Mouse (Mus musculus) lung, embryonic 16.5 days (tissue): Measurements from ENCODE around the gene Bace1. TPM values are rescaled to one million over a fixed set of nuclear protein-coding genes. Genes with fewer than 3 reads are reported as not detected.

ENCODE experiments used
- ATAC-seq: fragments of 200-750 bp; cut with Nextera tagmentation; 2 replicates; pipeline ENCODE4 v1.8.0; 2017; ENCODE audit warnings: low read depth, mild to moderate bottlenecking, moderate library complexity
- H3K27ac ChIP-seq: fragments of 300-500 bp; sonication (generic); 2 replicates; pipeline ENCODE4 v1.5.1; 2014; ENCODE audit warnings: mild to moderate bottlenecking, control low read depth, low read length
- H3K27me3 ChIP-seq: fragments of 300-500 bp; sonication (generic); 2 replicates; pipeline ENCODE4 v1.6.1; 2014; ENCODE audit warnings: low read depth, low read length, mixed read lengths; ENCODE audit not compliant: control insufficient read depth, insufficient read depth
- H3K36me3 ChIP-seq: fragments of 300-500 bp; sonication (generic); 2 replicates; pipeline ENCODE4 v1.6.1; 2014; ENCODE audit warnings: low read length; ENCODE audit not compliant: control insufficient read depth, insufficient read depth
- H3K4me1 ChIP-seq: fragments of 300-500 bp; sonication (generic); replicated peaks from 2 replicates; pipeline ENCODE4 v1.6.1; 2014; ENCODE audit warnings: low read length, mixed read lengths; ENCODE audit not compliant: control insufficient read depth, insufficient read depth
- H3K4me2 ChIP-seq: fragments of 300-500 bp; sonication (generic); 2 replicates; pipeline ENCODE4 v1.6.1; 2014; ENCODE audit warnings: low read depth, low read length, control low read depth
- H3K4me3 ChIP-seq: fragments of 300-500 bp; sonication (generic); 2 replicates; pipeline ENCODE4 v1.5.1; 2014; ENCODE audit warnings: mild to moderate bottlenecking, low read length, control low read depth
- H3K9ac ChIP-seq: fragments of 300-500 bp; sonication (generic); 2 replicates; pipeline ENCODE4 v1.6.1; 2014; ENCODE audit warnings: low read length, control low read depth
- H3K9me3 ChIP-seq: fragments of 300-500 bp; sonication (generic); 2 replicates; pipeline ENCODE4 v1.6.1; 2016; ENCODE audit warnings: low read length; ENCODE audit not compliant: control insufficient read depth
- WGBS: fragments of 180-500 bp; shearing (Covaris S2); extraction: QIAGEN DNeasy Blood & Tissue Kit; methylation state at CpG from one replicate; pipeline ENCODE4 v1.1.7; 2014; 5-methylcytosine and 5-hydroxymethylcytosine counted together
- polyA plus RNA-seq: library from polyadenylated mRNA; unstranded; fragments of >200 nt; fragmentation: Nextera tagmentation; extraction: Ambion mirVana; gene quantifications from 2 replicates; pipeline ENCODE4 v1.2.1, GENCODE M21; 2015

Bace1 gene
- 23.7 and 23.8 TPM in 2 replicates for polyA plus RNA-seq

- peak; percentile 90 for ATAC-seq
- Histone ChIP-seq H3K27ac (peak within 1 kb of the TSS; percentile 27; the same call in 1 of the 2 replicates), H3K9me3 (no peaks in the 10 kb centered on the region), H3K4me2 (peak within 1 kb of the TSS; percentile 94), H3K9ac (peak within 1 kb of the TSS; percentile 93), H3K27me3 (no peaks in the 10 kb centered on the region), H3K4me3 (peak within 1 kb of the TSS; percentile 89), H3K4me1 (peaks cover 20% of the 10 kb centered on the region), H3K36me3 (no peaks in the 10 kb centered on the region)
- under 1% methylated on average over 39 of the region's 40 CpGs for WGBS
Observed at GRCm38 (mm10) chr9:45838434-45839138, at the start of gene Bace1. TSS of gene Bace1 (plus strand) at chr9:45838580.

GRCm38 (mm10) chr9:45791456-45792142, 46.8 kb upstream of the Bace1 start:
- H3K9me3 ChIP-seq = no peaks in the 10 kb centered on the region
- H3K4me2 ChIP-seq = no peak overlapping the region
- H3K36me3 ChIP-seq = no peaks in the 10 kb centered on the region
- H3K27ac ChIP-seq = no peak overlapping the region
- H3K4me3 ChIP-seq = no peak overlapping the region
- peaks cover 13% of the 10 kb centered on the region for H3K4me1 ChIP-seq
- ATAC-seq = no peak
- no peaks in the 10 kb centered on the region for H3K27me3 ChIP-seq
- no peak overlapping the region for H3K9ac ChIP-seq
- WGBS = 66% methylated on average over 8 of the region's 8 CpGs

- Histone ChIP-seq H3K27ac (no peak overlapping the region), H3K4me2 (no peak overlapping the region), H3K9ac (no peak overlapping the region), H3K27me3 (no peaks in the 10 kb centered on the region), H3K9me3 (no peaks in the 10 kb centered on the region), H3K36me3 (no peaks in the 10 kb centered on the region), H3K4me1 (peaks cover 9% of the 10 kb centered on the region), H3K4me3 (no peak overlapping the region)
- no peak for ATAC-seq
- 100% methylated on average over 1 of the region's 1 CpGs for WGBS
Observed at GRCm38 (mm10) chr9:45792235-45792634, 46.1 kb upstream of the Bace1 start.

GRCm38 (mm10) chr9:45793697-45794096, 44.7 kb upstream of the Bace1 start:
- Histone ChIP-seq H3K27ac (no peak overlapping the region), H3K4me1 (no peaks in the 10 kb centered on the region), H3K9me3 (no peaks in the 10 kb centered on the region), H3K36me3 (no peaks in the 10 kb centered on the region), H3K9ac (no peak overlapping the region), H3K4me3 (no peak overlapping the region), H3K4me2 (no peak overlapping the region), H3K27me3 (no peaks in the 10 kb centered on the region)
- no peak for ATAC-seq
- 81% methylated on average over 6 of the region's 6 CpGs for WGBS

- Histone ChIP-seq H3K9ac (no peak overlapping the region), H3K4me2 (no peak overlapping the region), H3K4me3 (no peak overlapping the region), H3K9me3 (no peaks in the 10 kb centered on the region), H3K4me1 (no peaks in the 10 kb centered on the region), H3K27ac (no peak overlapping the region), H3K27me3 (no peaks in the 10 kb centered on the region), H3K36me3 (no peaks in the 10 kb centered on the region; the same call in 1 of the 2 replicates)
- WGBS = 64% methylated on average over 5 of the region's 5 CpGs
- ATAC-seq = no peak
Observed at GRCm38 (mm10) chr9:45795722-45796121, 42.7 kb upstream of the Bace1 start.

- Histone ChIP-seq H3K9ac (no peak overlapping the region), H3K27ac (no peak overlapping the region), H3K36me3 (no peaks in the 10 kb centered on the region; the same call in 1 of the 2 replicates), H3K27me3 (no peaks in the 10 kb centered on the region), H3K4me3 (no peak overlapping the region), H3K4me2 (no peak overlapping the region), H3K9me3 (no peaks in the 10 kb centered on the region), H3K4me1 (no peaks in the 10 kb centered on the region)
- no peak for ATAC-seq
- WGBS = 71% methylated on average over 3 of the region's 3 CpGs
Observed at GRCm38 (mm10) chr9:45797271-45797670, 41.1 kb upstream of the Bace1 start.

GRCm38 (mm10) chr9:45798467-45799164, 39.8 kb upstream of the Bace1 start:
- ATAC-seq = peak; percentile 82
- H3K4me1 ChIP-seq = no peaks in the 10 kb centered on the region
- H3K36me3 ChIP-seq = no peaks in the 10 kb centered on the region; the same call in 1 of the 2 replicates
- no peak overlapping the region for H3K27ac ChIP-seq
- H3K9me3 ChIP-seq = no peaks in the 10 kb centered on the region
- no peak overlapping the region for H3K4me2 ChIP-seq
- H3K27me3 ChIP-seq = no peaks in the 10 kb centered on the region
- no peak overlapping the region for H3K4me3 ChIP-seq
- no peak overlapping the region for H3K9ac ChIP-seq
- WGBS = 16% methylated on average over 13 of the region's 13 CpGs

- no peaks in the 10 kb centered on the region; the same call in 1 of the 2 replicates for H3K36me3 ChIP-seq
- H3K9ac ChIP-seq = no peak overlapping the region
- no peak overlapping the region for H3K4me3 ChIP-seq
- ATAC-seq = no peak
- no peaks in the 10 kb centered on the region for H3K4me1 ChIP-seq
- no peaks in the 10 kb centered on the region for H3K9me3 ChIP-seq
- H3K27ac ChIP-seq = no peak overlapping the region
- H3K4me2 ChIP-seq = no peak overlapping the region
- 73% methylated on average over 8 of the region's 8 CpGs for WGBS
- no peaks in the 10 kb centered on the region for H3K27me3 ChIP-seq
Observed at GRCm38 (mm10) chr9:45799402-45799801, 39.0 kb upstream of the Bace1 start.
